Mouse (Mus musculus) stomach, postnatal 0 days (tissue): Measurements from ENCODE around the gene Adcy1.

ENCODE experiments used
- CTCF ChIP-seq: IDR thresholded peaks from 2 replicates; pipeline ENCODE4 v1.5.1; 2016; ENCODE audit warnings: antibody characterized with exemption, low read depth, mild to moderate bottlenecking, moderate library complexity
- EP300 ChIP-seq: optimal IDR thresholded peaks from 2 replicates; pipeline ENCODE3; 2016; ENCODE audit warnings: antibody characterized with exemption

DNA sequence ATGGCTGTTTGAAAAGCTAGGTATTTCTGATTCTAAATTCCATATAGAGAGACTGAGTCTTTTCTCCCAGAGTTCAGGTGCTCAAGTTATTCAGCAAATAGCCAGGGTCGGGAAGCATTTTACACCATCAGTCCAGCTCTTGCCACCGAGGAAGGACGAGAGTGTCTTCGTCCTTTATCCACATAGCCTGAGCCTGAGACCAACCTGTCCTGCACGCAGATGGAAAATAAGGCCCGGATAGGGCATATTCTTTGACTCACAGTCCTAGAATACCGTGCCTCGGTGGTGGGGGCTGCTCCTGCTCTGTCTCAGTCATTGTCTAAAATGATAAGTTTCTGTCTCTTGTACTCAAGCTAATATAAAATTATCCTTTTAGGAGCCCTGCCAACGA is 137.1 kb downstream of the Adcy1 start:
- TF ChIP-seq CTCF = no peak
- TF ChIP-seq EP300 = no peak
